Mouse (Mus musculus): ENCODE results near the gene Vtcn1. TPM values are rescaled to one million over a fixed set of nuclear protein-coding genes. Genes with fewer than 3 reads are reported as not detected.

Gene Vtcn1
- polyA plus RNA-seq, 1 experiment, result 0.01 TPM

DNA sequence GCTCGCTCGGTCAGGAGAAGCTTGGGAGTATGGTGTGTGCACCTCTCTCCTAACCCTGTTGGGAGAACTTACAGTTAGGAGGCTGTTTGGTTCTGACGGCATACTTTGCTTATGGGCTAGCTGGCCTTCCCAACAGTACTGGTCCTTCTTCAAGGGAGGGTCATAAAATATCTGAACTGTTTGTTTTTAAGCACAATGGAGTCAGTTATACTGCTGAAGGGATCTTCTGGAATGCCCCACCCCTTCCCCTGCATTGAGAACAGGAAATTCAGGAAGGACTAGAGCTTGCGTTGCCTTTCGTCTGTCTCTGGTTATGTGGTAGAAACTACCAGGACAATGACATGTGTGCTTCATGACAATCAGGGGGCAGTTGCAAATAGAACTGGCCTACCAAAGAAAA lies 31.9 kb downstream of the Vtcn1 start:
- H3K4me3 ChIP-seq (ENCODE audit: insufficient read depth, poor library complexity, severe bottlenecking), result no peak overlapping the region
- no peak for TF ChIP-seq MAX (IDR thresholded peaks at IDR 0.05)
- H3ac ChIP-seq (ENCODE audit: control insufficient read depth, insufficient read length, low read depth), result no peak overlapping the region

GRCm38 (mm10) chr3:100858334-100859002 lies 33.2 kb downstream of the Vtcn1 start:
- Histone ChIP-seq H3K79me3 (ENCODE audit: low read depth) (no peaks in the 10 kb centered on the region), H3K27me3 (ENCODE audit: control insufficient read depth, insufficient read depth, insufficient read length) (peaks cover 9% of the 10 kb centered on the region), H3K4me3 (ENCODE audit: insufficient read depth, poor library complexity, severe bottlenecking) (no peak overlapping the region), H3K36me3 (ENCODE audit: control insufficient read depth, insufficient read depth) (no peaks in the 10 kb centered on the region), H3ac (ENCODE audit: control insufficient read depth, insufficient read length, low read depth) (no peak overlapping the region), H3K79me2 (ENCODE audit: control insufficient read depth, insufficient read depth) (no peaks in the 10 kb centered on the region)
- TF ChIP-seq MYOG (IDR thresholded peaks at IDR 0.05; ENCODE audit: control insufficient read depth, extremely low read depth, insufficient read length) (no peak), MAX (IDR thresholded peaks at IDR 0.05) (no peak), CEBPB (IDR thresholded peaks at IDR 0.05; ENCODE audit: low read depth) (no peak), MYOD1 (IDR thresholded peaks at IDR 0.05; ENCODE audit: control insufficient read depth, insufficient read length, low read depth) (no peak), USF1 (IDR thresholded peaks at IDR 0.05; ENCODE audit: low read depth) (no peak), FOSL1 (IDR thresholded peaks at IDR 0.05; ENCODE audit: insufficient read depth, low read length, poor library complexity, severe bottlenecking) (no peak), CTCF (IDR thresholded peaks at IDR 0.05; ENCODE audit: control insufficient read depth, insufficient read depth, insufficient read length) (no peak)

More for the DNA sequence above, 31.9 kb downstream of the Vtcn1 start:
- Histone ChIP-seq H3K79me3 (ENCODE audit: low read depth) (no peaks in the 10 kb centered on the region), H3K27me3 (ENCODE audit: control insufficient read depth, insufficient read depth, insufficient read length) (peaks cover 9% of the 10 kb centered on the region), H3K36me3 (ENCODE audit: control insufficient read depth, insufficient read depth) (no peaks in the 10 kb centered on the region), H3K79me2 (ENCODE audit: control insufficient read depth, insufficient read depth) (no peaks in the 10 kb centered on the region)

DNA sequence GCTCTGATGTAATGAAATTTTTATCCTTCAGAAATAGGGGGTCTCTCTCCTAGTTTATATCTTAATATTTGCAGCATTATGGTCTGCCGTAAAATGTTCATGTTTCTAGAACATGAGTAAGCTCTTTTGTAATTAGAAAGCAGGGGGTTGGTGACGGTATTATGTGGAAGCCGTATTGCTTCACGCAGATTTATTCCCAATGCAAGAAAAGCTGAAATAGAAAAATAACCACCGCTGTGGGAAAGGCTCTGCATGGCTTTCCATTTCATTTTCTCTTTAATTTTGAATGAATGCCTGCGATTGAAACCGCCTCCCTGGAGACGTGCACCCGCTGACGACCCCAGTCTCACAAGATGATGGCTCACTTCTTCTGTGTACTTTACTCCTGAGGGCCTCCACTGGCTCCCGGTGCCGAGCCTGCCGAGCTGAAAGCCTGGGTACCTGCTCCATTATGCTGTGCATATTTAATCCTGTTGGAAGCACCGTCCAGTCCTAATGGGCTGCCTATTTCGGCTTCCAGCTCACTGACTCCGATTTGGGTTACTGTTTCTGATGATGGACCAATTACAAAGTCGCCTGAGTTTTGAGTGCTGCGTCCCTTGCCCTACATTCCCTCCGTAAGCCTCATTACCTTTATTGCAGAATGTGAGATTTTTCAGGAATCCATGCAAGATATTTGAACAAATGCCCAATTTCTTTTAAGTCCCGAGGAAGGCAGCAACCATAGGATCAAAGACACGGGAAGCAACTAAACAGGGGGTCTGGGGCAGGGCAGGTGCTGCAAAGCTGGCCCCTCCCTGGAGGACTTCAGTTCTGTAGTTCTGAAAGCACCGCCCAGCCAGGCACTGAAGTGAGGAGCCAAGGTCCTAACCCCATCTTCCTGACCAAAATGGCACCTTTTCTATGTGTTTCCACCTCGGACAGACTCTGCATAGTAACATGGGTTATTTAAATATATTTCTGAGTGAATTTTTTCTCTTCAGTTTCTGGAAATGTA lies 36.3 kb downstream of the Vtcn1 start:
- no peaks in the 10 kb centered on the region for H3K27me3 ChIP-seq (ENCODE audit: control insufficient read depth, insufficient read depth, insufficient read length)
- H3K36me3 ChIP-seq (ENCODE audit: control insufficient read depth, insufficient read depth), result no peaks in the 10 kb centered on the region
- H3K79me3 ChIP-seq (ENCODE audit: low read depth), result no peaks in the 10 kb centered on the region
- TF ChIP-seq CTCF (IDR thresholded peaks at IDR 0.05; ENCODE audit: control insufficient read depth, insufficient read depth, insufficient read length) (no peak), FOSL1 (IDR thresholded peaks at IDR 0.05; ENCODE audit: insufficient read depth, low read length, poor library complexity, severe bottlenecking) (no peak), MAX (IDR thresholded peaks at IDR 0.05) (no peak), USF1 (IDR thresholded peaks at IDR 0.05; ENCODE audit: low read depth) (no peak), CEBPB (IDR thresholded peaks at IDR 0.05; ENCODE audit: low read depth) (no peak), MYOD1 (IDR thresholded peaks at IDR 0.05; ENCODE audit: control insufficient read depth, insufficient read length, low read depth) (no peak), MYOG (IDR thresholded peaks at IDR 0.05; ENCODE audit: control insufficient read depth, extremely low read depth, insufficient read length) (no peak)
- H3ac ChIP-seq (ENCODE audit: control insufficient read depth, insufficient read length, low read depth), result no peak overlapping the region
- H3K4me3 ChIP-seq (ENCODE audit: insufficient read depth, poor library complexity, severe bottlenecking), result no peak overlapping the region
- H3K79me2 ChIP-seq (ENCODE audit: control insufficient read depth, insufficient read depth), result no peaks in the 10 kb centered on the region

DNA sequence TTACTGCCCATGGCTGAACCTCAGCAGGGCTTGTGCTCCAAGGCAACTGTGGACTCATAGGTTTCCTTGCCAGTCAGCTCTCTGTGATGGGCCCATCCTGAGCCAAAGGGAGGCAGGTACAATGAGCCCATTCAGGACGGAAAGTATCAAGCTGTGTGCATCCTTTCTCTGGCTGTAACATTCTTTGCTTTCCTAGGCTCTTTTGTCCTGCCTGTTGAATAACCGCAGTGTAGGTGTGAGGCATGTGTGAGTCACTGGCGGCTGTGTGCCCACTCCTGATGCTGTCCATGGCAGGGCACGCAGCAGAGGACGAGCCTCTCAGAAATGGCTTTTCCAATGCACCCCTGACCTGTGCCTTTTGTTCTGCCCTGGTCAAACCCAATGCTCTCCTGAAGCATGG lies 41.7 kb downstream of the Vtcn1 start:
- TF ChIP-seq FOSL1 (IDR thresholded peaks at IDR 0.05; ENCODE audit: insufficient read depth, low read length, poor library complexity, severe bottlenecking) (peak; percentile 35), CTCF (IDR thresholded peaks at IDR 0.05; ENCODE audit: control insufficient read depth, insufficient read depth, insufficient read length) (no peak)
- Histone ChIP-seq H3K79me2 (ENCODE audit: control insufficient read depth, insufficient read depth) (no peaks in the 10 kb centered on the region), H3K27me3 (ENCODE audit: control insufficient read depth, insufficient read depth, insufficient read length) (no peaks in the 10 kb centered on the region), H3ac (ENCODE audit: control insufficient read depth, insufficient read length, low read depth) (no peak overlapping the region), H3K79me3 (ENCODE audit: low read depth) (no peaks in the 10 kb centered on the region), H3K4me3 (ENCODE audit: insufficient read depth, poor library complexity, severe bottlenecking) (no peak overlapping the region), H3K36me3 (ENCODE audit: control insufficient read depth, insufficient read depth) (no peaks in the 10 kb centered on the region)

DNA sequence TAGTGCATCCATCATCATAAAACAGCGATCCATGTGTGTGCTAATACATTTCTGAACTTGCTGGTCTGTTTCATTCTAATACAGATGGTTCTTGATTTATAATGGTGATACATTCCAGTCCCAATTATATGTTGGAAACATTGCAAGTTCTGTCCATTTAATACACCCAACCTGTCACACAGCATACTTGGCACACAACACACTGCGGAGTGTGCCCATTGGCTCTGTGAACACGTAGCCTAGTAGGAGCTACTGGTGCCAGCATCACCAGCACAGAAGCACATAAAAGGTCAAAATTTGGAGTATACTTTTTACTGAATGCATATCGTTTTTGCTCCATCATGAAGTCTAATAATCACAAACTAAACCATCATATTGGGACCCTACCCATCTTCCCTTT lies 51.8 kb downstream of the Vtcn1 start:
- H3ac ChIP-seq (ENCODE audit: control insufficient read depth, insufficient read length, low read depth), result no peak overlapping the region
- H3K36me3 ChIP-seq (ENCODE audit: control insufficient read depth, insufficient read depth), result no peaks in the 10 kb centered on the region
- TF ChIP-seq MAX (IDR thresholded peaks at IDR 0.05) (no peak), MYOD1 (IDR thresholded peaks at IDR 0.05; ENCODE audit: control insufficient read depth, insufficient read length, low read depth) (no peak), CTCF (IDR thresholded peaks at IDR 0.05; ENCODE audit: control insufficient read depth, insufficient read depth, insufficient read length) (no peak), FOSL1 (IDR thresholded peaks at IDR 0.05; ENCODE audit: insufficient read depth, low read length, poor library complexity, severe bottlenecking) (no peak), CEBPB (IDR thresholded peaks at IDR 0.05; ENCODE audit: low read depth) (no peak), USF1 (IDR thresholded peaks at IDR 0.05; ENCODE audit: low read depth) (no peak), MYOG (IDR thresholded peaks at IDR 0.05; ENCODE audit: control insufficient read depth, extremely low read depth, insufficient read length) (no peak)
- H3K27me3 ChIP-seq (ENCODE audit: control insufficient read depth, insufficient read depth, insufficient read length), result no peaks in the 10 kb centered on the region
- no peaks in the 10 kb centered on the region for H3K79me3 ChIP-seq (ENCODE audit: low read depth)
- H3K4me3 ChIP-seq (ENCODE audit: insufficient read depth, poor library complexity, severe bottlenecking), result no peak overlapping the region
- no peaks in the 10 kb centered on the region for H3K79me2 ChIP-seq (ENCODE audit: control insufficient read depth, insufficient read depth)
